Mouse (Mus musculus) intestine, embryonic 15.5 days (tissue): Measurements from ENCODE around the gene Ccdc142. TPM values are rescaled to one million over a fixed set of nuclear protein-coding genes. Genes with fewer than 3 reads are reported as not detected.

Source experiments
- ATAC-seq: fragments of 200-750 bp; cut with Nextera tagmentation; 2 replicates; pipeline ENCODE4 v1.8.0; 2017; ENCODE audit warnings: moderate TSS enrichment, moderate library complexity
- H3K27ac ChIP-seq: fragments of 300-500 bp; sonication (generic); 2 replicates; pipeline ENCODE4 v1.5.1; 2015; ENCODE audit warnings: mild to moderate bottlenecking, inconsistent platforms
- H3K27me3 ChIP-seq: fragments of 300-500 bp; sonication (generic); replicated peaks from 2 replicates; pipeline ENCODE4 v1.6.1; 2015; ENCODE audit warnings: inconsistent platforms
- H3K36me3 ChIP-seq: fragments of 300-500 bp; sonication (generic); 2 replicates; pipeline ENCODE4 v1.6.1; 2015; ENCODE audit warnings: inconsistent platforms
- H3K4me1 ChIP-seq: fragments of 300-500 bp; sonication (generic); replicated peaks from 2 replicates; pipeline ENCODE4 v1.6.1; 2015; ENCODE audit warnings: inconsistent platforms
- H3K4me2 ChIP-seq: fragments of 300-500 bp; sonication (generic); replicated peaks from 2 replicates; pipeline ENCODE4 v1.6.1; 2015; ENCODE audit warnings: mild to moderate bottlenecking, inconsistent platforms
- H3K4me3 ChIP-seq: fragments of 300-500 bp; sonication (generic); replicated peaks from 2 replicates; pipeline ENCODE4 v1.5.1; 2015; ENCODE audit warnings: inconsistent platforms
- H3K9ac ChIP-seq: fragments of 300-500 bp; sonication (generic); 2 replicates; pipeline ENCODE4 v1.6.1; 2015; ENCODE audit warnings: inconsistent platforms
- H3K9me3 ChIP-seq: fragments of 300-500 bp; sonication (generic); 2 replicates; pipeline ENCODE4 v1.6.1; 2016; ENCODE audit warnings: inconsistent platforms
- WGBS: fragments of 180-500 bp; shearing (Covaris S2); methylation state at CpG from one replicate; pipeline ENCODE4 v1.1.7; 2015; 5-methylcytosine and 5-hydroxymethylcytosine counted together
- polyA plus RNA-seq: library from polyadenylated mRNA; unstranded; fragments of >200 nt; fragmentation: Nextera tagmentation; extraction: Ambion mirVana; gene quantifications from 2 replicates; pipeline ENCODE4 v1.2.1, GENCODE M21; 2015

The Ccdc142 gene
- polyA plus RNA-seq, 1 experiment from 2014 or later, result 2.6 TPM

DNA sequence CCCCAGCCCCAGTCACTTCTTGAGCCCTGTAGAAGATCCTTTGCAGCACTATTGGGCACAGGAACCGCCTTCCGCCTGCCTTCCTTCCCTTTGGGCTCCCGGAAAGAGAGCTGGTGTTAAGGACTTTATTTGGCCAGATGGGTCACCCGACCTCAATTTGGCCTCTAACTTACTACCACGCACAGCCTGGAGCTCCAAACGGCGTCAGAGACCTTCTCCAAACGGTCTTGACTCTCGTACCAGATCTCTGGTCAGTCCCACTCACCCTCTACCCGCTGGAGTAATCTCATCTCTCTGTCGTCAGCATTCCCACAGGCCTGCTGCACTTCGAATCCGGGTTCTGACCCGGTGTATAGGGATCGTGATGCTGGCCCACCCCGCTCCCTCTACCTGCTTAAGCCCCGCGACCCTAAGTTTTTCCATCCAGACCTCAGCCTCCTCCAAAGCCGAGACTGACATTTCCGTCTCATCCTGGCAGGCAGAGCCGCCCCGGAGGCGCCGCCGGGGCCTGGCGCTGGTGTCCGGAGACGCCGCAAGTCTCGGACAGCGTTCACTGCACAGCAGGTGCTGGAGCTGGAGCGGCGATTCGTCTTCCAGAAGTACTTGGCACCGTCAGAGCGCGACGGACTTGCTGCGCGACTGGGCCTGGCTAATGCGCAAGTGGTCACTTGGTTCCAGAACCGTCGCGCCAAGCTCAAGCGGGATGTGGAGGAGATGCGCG, 14.0 kb upstream of the Ccdc142 start:
- 4% methylated on average over 47 of the region's 47 CpGs for WGBS
- H3K27me3 ChIP-seq, result peaks cover 69% of the 10 kb centered on the region
- no peak; the same call in 1 of the 2 replicates for ATAC-seq
- H3K4me2 ChIP-seq, result peak overlapping the region; percentile 56
- no peaks in the 10 kb centered on the region for H3K36me3 ChIP-seq
- H3K27ac ChIP-seq, result no peak overlapping the region
- H3K4me1 ChIP-seq, result peaks cover 14% of the 10 kb centered on the region
- peak overlapping the region; percentile 22 for H3K4me3 ChIP-seq
- H3K9me3 ChIP-seq, result no peaks in the 10 kb centered on the region
- no peak overlapping the region for H3K9ac ChIP-seq

DNA sequence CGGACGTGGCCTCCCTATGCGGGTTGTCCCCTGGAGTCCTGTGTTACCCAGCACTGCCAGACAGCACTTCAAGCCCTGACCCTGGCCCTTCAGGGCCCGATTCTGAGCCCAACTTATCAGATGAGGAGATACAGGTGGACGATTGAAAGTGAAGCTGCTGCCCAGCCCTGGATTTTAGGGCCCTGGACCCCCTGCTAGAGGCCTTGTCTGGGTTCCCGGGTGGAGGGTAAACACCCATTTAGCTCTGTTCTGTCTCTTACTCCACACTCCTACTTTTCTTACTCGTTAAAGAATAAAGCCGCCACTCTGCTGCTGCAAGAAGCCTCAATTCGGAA, 13.5 kb upstream of the Ccdc142 start:
- 17% methylated on average over 9 of the region's 9 CpGs for WGBS
- Histone ChIP-seq H3K4me1 (peaks cover 14% of the 10 kb centered on the region), H3K9me3 (no peaks in the 10 kb centered on the region), H3K27me3 (peaks cover 66% of the 10 kb centered on the region), H3K4me2 (peak overlapping the region; percentile 56), H3K4me3 (peak overlapping the region; percentile 22), H3K9ac (no peak overlapping the region), H3K27ac (no peak overlapping the region), H3K36me3 (no peaks in the 10 kb centered on the region)
- ATAC-seq, result no peak; the same call in 1 of the 2 replicates

DNA sequence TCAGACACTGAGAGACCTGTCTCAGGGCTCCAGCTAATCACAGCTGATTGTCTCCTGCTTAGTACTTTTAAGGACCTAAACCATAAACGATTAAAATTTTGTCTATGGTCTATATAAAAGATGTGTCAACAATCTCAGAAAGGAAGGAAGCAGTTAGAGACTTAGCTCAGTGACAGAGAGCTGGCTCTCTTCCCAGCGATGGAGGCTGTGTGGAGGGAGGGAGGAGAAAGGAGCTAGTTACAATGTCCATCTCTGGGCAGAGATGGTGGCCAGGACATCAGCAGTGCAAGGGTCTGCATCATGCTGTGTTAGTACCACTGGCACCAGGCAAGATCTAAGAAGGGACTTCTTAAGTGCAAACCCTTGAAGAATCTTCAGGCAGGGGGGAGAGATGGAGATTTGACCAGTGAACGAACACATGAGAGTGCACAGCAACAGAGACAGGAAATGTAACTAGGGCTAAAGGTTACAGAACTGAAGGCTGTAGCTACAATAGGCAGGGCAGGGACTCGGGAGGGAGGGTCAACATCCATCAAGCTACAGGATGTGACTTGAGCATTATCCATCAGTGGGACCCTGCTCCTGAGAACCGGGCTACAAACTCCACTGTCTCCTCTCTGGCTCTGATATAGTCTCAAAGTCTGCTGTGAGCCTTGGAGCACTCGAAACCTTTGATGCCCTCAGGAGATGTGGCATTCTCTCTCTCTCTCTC, 8.8 kb upstream of the Ccdc142 start:
- Histone ChIP-seq H3K4me2 (no peak overlapping the region), H3K9me3 (no peaks in the 10 kb centered on the region), H3K9ac (no peak overlapping the region), H3K4me3 (no peak overlapping the region), H3K36me3 (no peaks in the 10 kb centered on the region), H3K27me3 (peaks cover 24% of the 10 kb centered on the region), H3K27ac (peak overlapping the region; percentile 44; the same call in 1 of the 2 replicates), H3K4me1 (peaks cover 3% of the 10 kb centered on the region)
- WGBS, result 28% methylated on average over 6 of the region's 6 CpGs
- no peak for ATAC-seq

DNA sequence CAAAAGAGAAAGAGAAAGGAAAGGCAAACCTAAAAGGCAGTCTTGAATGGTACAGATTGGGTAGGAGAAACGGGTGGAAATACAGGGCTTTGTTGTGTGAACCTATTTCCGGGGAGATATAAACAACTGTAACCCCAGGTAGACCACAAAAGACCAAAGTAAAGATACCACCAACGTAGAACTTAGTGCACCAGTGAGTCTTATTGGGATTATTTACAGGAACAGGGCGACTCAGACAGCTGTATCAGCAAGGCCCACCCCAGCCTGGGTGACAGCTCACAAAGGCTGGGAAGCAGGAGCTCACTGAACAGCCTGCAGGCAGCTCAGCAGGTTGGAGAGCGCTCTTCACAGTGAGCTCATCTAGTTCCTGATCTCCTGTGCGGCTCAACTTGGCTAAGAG, 5.4 kb upstream of the Ccdc142 start:
- Histone ChIP-seq H3K4me1 (no peaks in the 10 kb centered on the region), H3K9ac (no peak overlapping the region), H3K27ac (no peak overlapping the region), H3K36me3 (no peaks in the 10 kb centered on the region), H3K4me2 (no peak overlapping the region), H3K9me3 (no peaks in the 10 kb centered on the region), H3K4me3 (no peak overlapping the region), H3K27me3 (0 out of 2 replicates have a peak, but pooled peaks cover 2% of the 10 kb centered on the region)
- ATAC-seq, result no peak
- WGBS, result 50% methylated on average over 6 of the region's 6 CpGs

DNA sequence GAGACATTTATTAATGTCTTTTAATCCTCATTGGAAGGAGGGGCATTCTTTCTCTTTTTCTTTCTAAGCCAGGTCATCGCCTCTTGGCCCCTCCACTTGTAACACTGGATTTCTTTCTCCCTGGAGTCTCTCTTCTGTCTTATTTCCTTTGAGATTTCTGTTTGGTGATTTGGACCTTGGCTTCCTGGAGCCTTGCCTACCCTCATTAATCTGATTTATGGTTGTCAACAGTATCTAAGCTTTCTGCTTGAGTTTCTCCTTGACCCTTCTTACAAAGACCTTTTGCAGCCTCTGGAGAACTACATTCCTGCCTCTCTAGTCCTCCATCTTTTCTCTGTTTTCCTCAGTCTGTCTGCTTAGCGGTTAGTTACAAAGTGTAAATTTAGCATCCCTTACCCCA, 3.0 kb upstream of the Ccdc142 start:
- no peaks in the 10 kb centered on the region for H3K9me3 ChIP-seq
- 0 out of 2 replicates have a peak, but pooled peaks cover 2% of the 10 kb centered on the region for H3K27me3 ChIP-seq
- WGBS, result 49% methylated on average over 2 of the region's 2 CpGs
- H3K27ac ChIP-seq, result no peak overlapping the region
- no peak for ATAC-seq
- H3K36me3 ChIP-seq, result no peaks in the 10 kb centered on the region
- no peak overlapping the region for H3K9ac ChIP-seq
- H3K4me2 ChIP-seq, result no peak overlapping the region
- H3K4me1 ChIP-seq, result peaks cover 15% of the 10 kb centered on the region
- no peak overlapping the region for H3K4me3 ChIP-seq

DNA sequence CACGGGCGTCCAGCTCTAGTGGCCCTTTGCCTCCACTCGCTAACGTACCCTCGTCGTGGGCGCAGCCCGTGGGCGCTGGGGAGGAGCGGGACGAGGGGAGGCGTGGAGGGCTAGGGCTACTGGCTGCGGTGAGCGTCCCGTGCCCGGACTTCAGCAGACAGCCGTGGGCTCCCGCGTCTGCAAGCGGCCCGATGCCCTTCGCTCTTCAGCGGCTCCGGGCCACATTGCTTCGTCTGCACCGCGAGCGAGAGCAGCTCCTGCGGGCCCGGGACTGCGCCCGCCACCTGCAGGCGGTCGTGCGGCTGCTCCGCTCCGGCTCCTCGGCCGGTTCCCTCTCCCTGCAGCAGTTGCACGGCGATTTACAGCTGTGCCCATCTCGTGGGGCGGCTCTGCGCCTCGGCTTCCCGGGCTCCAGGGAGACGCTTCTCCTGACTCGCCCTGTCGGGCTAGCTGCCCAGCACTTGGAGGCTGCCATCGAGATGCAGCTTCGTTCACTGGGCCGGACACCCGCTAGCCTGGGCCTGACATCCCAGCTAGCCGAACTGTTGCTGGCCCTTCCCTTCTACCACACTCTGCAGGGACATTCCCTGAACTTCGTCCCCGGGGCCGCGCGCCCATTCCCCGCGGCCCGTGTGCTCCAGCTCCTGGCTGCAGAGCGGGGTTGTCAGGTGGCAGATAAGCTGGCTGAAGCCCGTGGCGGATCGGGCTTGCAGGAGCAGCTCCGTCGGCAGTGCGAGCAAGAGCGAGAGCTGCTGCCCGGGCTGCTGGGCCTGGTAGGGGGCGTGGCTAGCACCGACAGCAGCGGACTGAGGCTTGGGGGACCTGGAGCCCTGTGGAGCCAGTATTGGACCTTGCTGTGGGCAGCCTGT, 521 bp downstream of the Ccdc142 start:
- WGBS, result under 1% methylated on average over 74 of the region's 74 CpGs

DNA sequence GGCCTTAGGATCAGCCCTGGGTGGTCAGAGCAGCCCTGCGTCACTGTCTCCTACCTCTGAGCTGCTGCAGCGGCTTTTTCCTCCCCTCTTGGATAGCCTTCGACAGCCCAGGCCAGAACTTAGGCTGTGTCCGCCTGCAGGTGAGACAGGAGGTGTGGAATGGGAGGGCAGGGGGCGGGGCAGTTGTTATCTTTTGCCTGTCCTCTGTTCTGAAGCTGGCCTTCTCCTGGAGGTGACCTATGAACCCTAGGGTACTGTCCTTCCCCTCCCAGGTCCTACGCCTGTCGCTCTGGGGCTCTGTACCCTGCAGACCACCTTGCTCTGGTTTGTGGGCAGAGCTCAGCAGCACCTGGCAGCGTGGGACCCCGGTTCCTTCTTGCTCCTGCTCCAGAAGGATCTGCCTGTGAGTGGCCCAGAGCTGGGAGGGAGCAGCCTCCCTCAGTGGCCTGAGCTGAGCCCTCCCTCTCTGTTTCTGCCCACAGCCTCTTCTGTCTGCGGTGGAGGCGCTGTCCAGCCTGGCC, 1.8 kb downstream of the Ccdc142 start:
- peak; percentile 16; the same call in 1 of the 2 replicates for ATAC-seq
- no peaks in the 10 kb centered on the region for H3K36me3 ChIP-seq
- no peaks in the 10 kb centered on the region for H3K9me3 ChIP-seq
- H3K27ac ChIP-seq, result peak overlapping the region; percentile 51; the same call in 1 of the 2 replicates
- WGBS, result 42% methylated on average over 11 of the region's 11 CpGs
- H3K4me3 ChIP-seq, result peak overlapping the region; percentile 72; the same call in 1 of the 2 replicates
- H3K4me1 ChIP-seq, result peaks cover 23% of the 10 kb centered on the region
- H3K9ac ChIP-seq, result no peak overlapping the region
- H3K4me2 ChIP-seq, result peak overlapping the region; percentile 100
- H3K27me3 ChIP-seq, result no peaks in the 10 kb centered on the region

More for the DNA sequence above, 521 bp downstream of the Ccdc142 start:
- H3K4me1 ChIP-seq, result peaks cover 16% of the 10 kb centered on the region
- H3K4me2 ChIP-seq, result peak overlapping the region; percentile 100
- peak; percentile 89 for ATAC-seq
- no peaks in the 10 kb centered on the region for H3K27me3 ChIP-seq
- H3K9me3 ChIP-seq, result no peaks in the 10 kb centered on the region
- peak overlapping the region; percentile 86 for H3K27ac ChIP-seq
- no peaks in the 10 kb centered on the region for H3K36me3 ChIP-seq
- H3K9ac ChIP-seq, result peak overlapping the region; percentile 88
- peak overlapping the region; percentile 72 for H3K4me3 ChIP-seq

DNA sequence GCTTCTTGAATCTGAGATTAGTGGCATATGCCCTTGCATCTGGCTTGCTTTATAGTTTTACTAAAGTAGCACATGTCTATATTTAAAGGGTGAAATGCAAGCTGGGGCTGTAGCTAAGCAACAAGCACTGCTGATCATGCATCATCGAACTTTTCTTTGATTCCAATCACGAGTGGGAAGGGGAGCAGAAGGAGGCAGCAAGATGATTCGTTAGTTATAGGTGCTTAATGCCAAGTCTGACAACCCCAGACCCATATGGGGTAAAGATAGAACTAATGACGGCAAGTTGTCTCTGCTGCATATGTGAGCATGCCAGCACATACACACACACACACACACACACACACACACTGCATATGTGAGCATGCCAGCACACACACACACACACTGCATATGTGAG, 2.8 kb downstream of the Ccdc142 start:
- Histone ChIP-seq H3K4me3 (no peak overlapping the region), H3K9ac (no peak overlapping the region), H3K36me3 (no peaks in the 10 kb centered on the region), H3K27me3 (no peaks in the 10 kb centered on the region), H3K9me3 (no peaks in the 10 kb centered on the region), H3K4me2 (no peak overlapping the region), H3K27ac (no peak overlapping the region), H3K4me1 (peaks cover 24% of the 10 kb centered on the region)
- 81% methylated on average over 4 of the region's 4 CpGs for WGBS
- ATAC-seq, result no peak

DNA sequence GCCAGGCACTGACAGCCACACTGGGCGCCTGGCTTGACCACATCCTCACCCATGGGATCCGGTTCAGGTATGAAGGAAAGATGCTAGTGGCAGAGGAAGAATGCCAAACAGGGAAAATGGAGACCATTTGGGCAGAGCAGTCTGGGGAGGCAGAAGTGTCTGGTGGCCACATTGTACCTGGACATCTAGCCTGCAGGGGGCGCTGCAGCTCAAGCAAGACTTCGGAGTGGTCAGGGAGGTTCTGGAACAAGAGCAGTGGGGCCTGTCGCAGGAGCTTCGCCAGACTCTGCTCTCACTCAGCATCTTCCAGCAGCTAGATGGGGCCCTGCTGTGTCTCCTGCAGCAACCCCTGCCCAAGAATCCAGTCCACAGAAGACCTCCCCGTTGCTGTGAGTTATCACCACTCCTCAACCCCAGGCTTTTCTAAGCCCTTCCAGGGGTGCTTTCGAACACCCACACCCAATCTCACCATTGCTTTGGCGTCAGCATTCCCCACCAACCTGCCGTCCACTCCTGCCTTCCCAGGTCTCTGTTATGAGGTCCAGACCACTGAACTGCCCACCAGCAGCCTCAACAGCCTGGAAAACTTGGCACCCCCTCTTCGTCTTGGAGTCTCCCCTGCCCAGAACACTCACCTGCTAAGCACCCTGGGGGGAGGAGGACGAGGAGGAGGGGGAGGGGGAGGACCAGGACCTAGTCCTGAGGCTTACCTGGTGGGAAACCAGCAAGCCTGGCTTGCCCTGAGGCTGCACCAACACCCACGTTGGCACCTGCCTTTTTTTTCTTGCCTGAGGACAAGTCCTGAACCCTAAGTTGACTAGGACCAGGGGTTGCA, 6.4 kb downstream of the Ccdc142 start:
- Histone ChIP-seq H3K36me3 (no peaks in the 10 kb centered on the region), H3K4me1 (peaks cover 20% of the 10 kb centered on the region), H3K9ac (no peak overlapping the region; the same call in 1 of the 2 replicates), H3K27me3 (no peaks in the 10 kb centered on the region), H3K27ac (peak overlapping the region; percentile 58; the same call in 1 of the 2 replicates), H3K4me2 (peak overlapping the region; percentile 64), H3K4me3 (peak overlapping the region; percentile 80), H3K9me3 (no peaks in the 10 kb centered on the region)
- WGBS, result 36% methylated on average over 13 of the region's 13 CpGs
- peak; percentile 29 for ATAC-seq

DNA sequence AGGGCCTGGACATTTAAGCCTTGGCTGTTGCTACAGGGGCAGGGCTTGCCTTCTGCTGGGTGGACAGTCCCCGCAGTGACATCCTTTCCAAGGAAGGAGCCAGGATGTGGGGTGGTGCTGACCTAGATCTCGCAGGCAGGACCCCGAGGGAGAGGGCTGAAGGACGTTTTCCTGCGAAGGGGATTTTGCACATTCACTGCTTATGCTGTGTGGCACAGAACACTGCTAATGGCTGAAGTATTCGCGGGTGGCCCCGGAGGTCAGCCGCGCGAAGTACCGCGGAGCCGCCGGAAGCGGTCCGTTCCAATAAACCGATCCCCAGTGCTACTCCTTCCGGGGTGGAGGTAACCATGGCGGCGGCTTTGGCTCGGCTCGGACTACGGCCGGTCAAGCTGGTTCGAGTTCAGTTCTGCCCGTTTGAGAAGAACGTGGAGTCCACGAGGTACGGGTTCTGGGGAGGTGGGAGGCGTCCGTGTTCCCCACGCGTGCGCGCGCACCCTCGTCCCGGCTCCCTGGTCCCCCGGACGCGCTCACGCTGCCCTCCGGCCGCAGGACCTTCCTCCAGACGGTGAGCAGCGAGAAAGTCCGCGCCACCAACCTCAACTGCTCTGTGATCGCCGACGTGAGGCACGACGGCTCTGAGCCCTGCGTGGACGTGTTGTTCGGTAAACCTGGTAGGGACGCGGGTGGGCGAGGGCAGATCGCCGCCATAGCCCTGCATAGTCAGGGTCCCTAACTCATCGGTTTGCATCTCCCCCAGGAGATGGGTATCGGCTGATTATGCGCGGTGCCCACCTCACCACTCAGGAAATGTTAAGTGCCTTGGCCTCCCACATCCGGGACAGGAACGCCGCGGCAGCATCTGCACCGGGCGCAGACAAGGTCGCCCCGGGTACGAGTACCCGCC, 7.6 kb downstream of the Ccdc142 start, which contains the start of gene Mrpl53:
Gene Mrpl53, plus strand, starts transcription at position 279 of the 907 bp plus-strand sequence.
- H3K36me3 ChIP-seq, result no peaks in the 10 kb centered on the region
- peak within 1 kb of the TSS; percentile 80 for H3K4me3 ChIP-seq
- H3K9ac ChIP-seq, result peak within 1 kb of the TSS; percentile 91
- H3K4me1 ChIP-seq, result peaks cover 12% of the 10 kb centered on the region
- WGBS, result under 1% methylated on average over 76 of the region's 76 CpGs
- no peaks in the 10 kb centered on the region for H3K27me3 ChIP-seq
- ATAC-seq, result peak; percentile 91
- H3K9me3 ChIP-seq, result no peaks in the 10 kb centered on the region
- H3K4me2 ChIP-seq, result peak within 1 kb of the TSS; percentile 64
- peak within 1 kb of the TSS; percentile 58 for H3K27ac ChIP-seq
